Mouse (Mus musculus) MEL-GATA-1-ER (cell line): ENCODE measurements around the gene Olfr395.
"Not testable (repeated sequence)": the region's sequence is repeated elsewhere in the genome, so short reads cannot be mapped to it uniquely, and the experiment has no call there.

Source experiments
- DNase-seq: peaks from one replicate; pipeline ENCODE4 v3.0.0-alpha.2; 2012; ENCODE audit warnings: low read depth; ENCODE audit errors: extremely low read depth

The Olfr395 gene

GRCm38 (mm10) chr11:73909199-73909598, at the start of gene Olfr395:
Gene Olfr395, minus strand, starts transcription at chr11:73909299.
- not testable (repeated sequence) for DNase-seq

GRCm38 (mm10) chr11:73936377-73936776, 27.3 kb upstream of the Olfr395 start, which contains the start of gene Olfr23:
Gene Olfr23, plus strand, starts transcription at chr11:73936677.
- DNase-seq = no peak

GRCm38 (mm10) chr11:73890671-73891070, 18.4 kb downstream of the Olfr395 start, which contains the start of gene Olfr394:
Gene Olfr394, minus strand, starts transcription at chr11:73890771.
- no peak for DNase-seq
